Mouse (Mus musculus): ENCODE data around the gene Edc4. TPM values are rescaled to one million over a fixed set of nuclear protein-coding genes. Genes with fewer than 3 reads are reported as not detected.

The Edc4 gene
- total RNA-seq, 2 experiments from 2014 or later = 59.5 to 63.9 TPM

- no peak for DNase-seq (ENCODE audit: low spot score in 2 of 2)
Observed at GRCm38 (mm10) chr8:105866364-105867029, 14.2 kb upstream of the Edc4 start.

DNA sequence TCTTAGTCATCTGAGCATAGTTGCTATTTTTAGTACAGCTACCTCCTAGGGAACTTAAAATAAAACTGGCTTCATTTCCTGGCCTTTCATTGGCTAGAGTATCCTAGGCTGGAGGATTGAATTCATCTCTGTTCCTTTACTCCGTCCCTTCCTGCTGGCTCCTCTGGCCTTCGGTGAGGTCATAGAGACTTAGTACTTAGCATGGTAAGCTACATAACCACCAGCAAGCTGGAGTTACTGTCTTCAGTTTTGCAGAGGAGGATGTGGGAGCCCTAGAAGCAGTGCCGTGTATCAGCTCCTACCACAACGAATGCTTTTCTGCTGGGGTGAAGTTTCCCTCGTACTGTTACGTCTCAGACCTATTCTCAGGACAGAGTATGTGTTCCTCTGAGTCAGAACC lies 6.4 kb upstream of the Edc4 start:
- no peak for DNase-seq (ENCODE audit: low spot score in 2 of 2)

- DNase-seq (ENCODE audit: low spot score in 2 of 2) = peak; percentile 40 to 52
Observed at GRCm38 (mm10) chr8:105889756-105890465, 9.2 kb downstream of the Edc4 start.

GRCm38 (mm10) chr8:105890870-105891269 lies 10.2 kb downstream of the Edc4 start:
- peak; percentile 80 for DNase-seq (ENCODE audit: low spot score in 2 of 2)

GRCm38 (mm10) chr8:105892432-105892831 lies 11.8 kb downstream of the Edc4 start:
- DNase-seq (ENCODE audit: low spot score in 2 of 2) = peak in 1 of 2 experiments; percentile 42

GRCm38 (mm10) chr8:105893339-105893738 lies 12.7 kb downstream of the Edc4 start, which contains the start of gene Nrn1l:
Gene Nrn1l (plus strand): TSS chr8:105893567.
- peak; percentile 76 to 82 for DNase-seq (ENCODE audit: low spot score in 2 of 2)

GRCm38 (mm10) chr8:105897801-105898480 lies 17.3 kb downstream of the Edc4 start:
- no peak for DNase-seq (ENCODE audit: low spot score in 2 of 2)

- peak; percentile 92 to 96 for DNase-seq (ENCODE audit: low spot score in 2 of 2)
Observed at GRCm38 (mm10) chr8:105900180-105900940, 19.7 kb downstream of the Edc4 start, which contains the start of gene Pskh1. Gene Pskh1 (plus strand): TSS chr8:105900441.

GRCm38 (mm10) chr8:105900941-105901616 lies 20.4 kb downstream of the Edc4 start:
- DNase-seq (ENCODE audit: low spot score in 2 of 2) = no peak

DNA sequence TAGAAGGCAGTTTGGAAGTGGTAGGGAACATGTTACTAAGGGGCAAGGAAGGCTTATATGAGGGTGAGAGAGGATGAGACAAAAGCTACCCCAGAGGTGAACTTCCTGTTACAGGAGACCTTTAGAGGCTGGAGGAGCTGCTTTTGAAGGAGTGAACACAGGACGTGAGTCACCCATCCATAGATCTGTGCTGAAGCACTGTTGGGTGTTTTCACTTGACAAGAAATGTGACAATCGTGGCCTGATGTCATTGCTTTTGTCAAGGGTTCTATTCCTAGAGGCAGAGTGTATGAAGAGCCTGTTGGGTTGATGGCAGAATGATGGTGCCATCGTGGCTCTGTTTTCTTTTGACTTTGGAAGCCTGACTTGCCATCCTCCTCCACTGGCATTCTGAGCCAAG lies 38.7 kb downstream of the Edc4 start:
- DNase-seq (ENCODE audit: low spot score in 2 of 2) = no peak

- DNase-seq (ENCODE audit: low spot score in 2 of 2) = no peak
Observed at GRCm38 (mm10) chr8:105925123-105925522, 44.4 kb downstream of the Edc4 start.

GRCm38 (mm10) chr8:105930602-105931001 lies 49.9 kb downstream of the Edc4 start:
- DNase-seq (ENCODE audit: low spot score in 2 of 2) = peak; percentile 94 to 95

DNA sequence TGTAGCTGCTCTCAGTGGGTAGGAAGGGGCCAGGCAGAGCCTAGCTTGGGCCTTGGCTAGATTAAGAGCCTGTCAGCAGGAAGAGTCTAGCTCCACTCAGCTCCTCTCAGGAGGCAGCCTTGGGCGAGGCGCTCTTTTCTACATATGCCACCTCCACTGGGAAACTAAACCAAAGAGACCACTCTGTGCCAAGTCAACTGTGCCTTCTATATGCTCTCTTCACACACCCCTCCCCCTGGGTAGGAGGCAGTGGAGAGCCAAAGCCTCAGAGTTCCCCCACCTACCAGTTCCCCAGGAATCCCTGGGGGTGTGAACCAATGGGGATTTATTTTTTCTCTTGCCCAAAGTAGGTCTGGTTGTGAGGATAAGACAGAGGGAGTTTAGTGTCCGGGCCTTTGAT lies 50.6 kb downstream of the Edc4 start:
- DNase-seq (ENCODE audit: low spot score in 2 of 2) = no peak

DNA sequence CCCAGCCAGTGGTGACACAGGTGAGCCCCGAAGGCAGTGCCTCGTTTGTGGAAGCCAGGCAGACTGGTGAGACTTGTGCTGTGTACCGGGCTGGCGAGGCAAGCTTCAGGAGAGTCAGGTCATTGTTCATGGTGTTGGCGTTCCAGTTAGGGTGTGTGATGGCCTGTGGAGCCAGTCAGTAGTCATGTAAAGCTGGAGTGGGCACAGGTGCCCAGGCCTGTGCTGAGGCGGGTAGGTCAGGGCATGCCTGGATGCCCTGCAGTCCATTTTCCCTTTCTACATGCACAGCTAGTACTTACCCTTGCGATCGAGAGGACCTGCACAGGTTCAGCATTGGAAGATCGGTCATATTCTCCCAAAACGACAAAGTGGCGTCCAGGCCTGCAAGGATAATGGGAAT lies 51.8 kb downstream of the Edc4 start:
- DNase-seq (ENCODE audit: low spot score in 2 of 2) = no peak

DNA sequence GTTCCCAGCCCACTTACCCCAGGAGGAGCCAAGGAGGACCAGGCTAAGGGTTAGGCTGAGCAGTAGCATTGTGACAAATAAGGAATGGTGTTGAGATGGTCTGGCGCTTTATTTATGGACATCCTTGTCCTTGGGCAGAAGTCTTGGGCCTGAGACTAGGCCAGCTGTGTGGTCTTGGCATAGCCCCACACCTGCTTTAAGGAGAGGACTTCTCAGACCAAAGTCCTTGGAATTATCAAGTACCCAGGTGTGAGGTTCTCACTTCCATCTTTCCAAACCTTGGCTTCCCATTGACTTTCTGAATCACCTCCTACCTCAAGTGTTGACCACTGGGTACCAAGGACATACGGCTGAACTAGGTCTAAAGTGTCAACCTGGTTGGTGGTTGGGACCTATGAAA lies 53.1 kb downstream of the Edc4 start, which contains the start of gene Ctrl:
Gene Ctrl (minus strand): TSS at position 101 of the 400 bp plus-strand sequence.
- no peak for DNase-seq (ENCODE audit: low spot score in 2 of 2)

DNA sequence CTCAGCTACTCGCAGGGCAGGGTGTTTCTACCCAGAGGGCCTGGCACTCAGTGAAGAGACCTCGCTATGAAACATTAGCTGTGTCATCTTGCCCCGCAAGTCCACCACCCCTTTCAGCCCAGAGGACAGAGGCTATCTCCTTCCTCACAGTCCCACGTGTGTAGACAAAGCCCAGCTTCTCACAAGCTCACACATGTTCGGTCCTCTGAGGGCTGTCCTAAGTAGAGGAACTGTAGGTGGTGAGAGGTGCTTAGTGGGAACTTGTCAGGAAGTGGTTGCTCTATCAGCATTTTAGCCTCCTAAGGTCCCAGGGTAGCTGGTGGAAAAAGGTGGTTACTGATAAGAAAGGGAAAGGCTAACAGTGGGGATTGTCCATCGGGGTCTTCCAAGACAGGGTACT lies 54.4 kb downstream of the Edc4 start:
- no peak for DNase-seq (ENCODE audit: low spot score in 2 of 2)

DNA sequence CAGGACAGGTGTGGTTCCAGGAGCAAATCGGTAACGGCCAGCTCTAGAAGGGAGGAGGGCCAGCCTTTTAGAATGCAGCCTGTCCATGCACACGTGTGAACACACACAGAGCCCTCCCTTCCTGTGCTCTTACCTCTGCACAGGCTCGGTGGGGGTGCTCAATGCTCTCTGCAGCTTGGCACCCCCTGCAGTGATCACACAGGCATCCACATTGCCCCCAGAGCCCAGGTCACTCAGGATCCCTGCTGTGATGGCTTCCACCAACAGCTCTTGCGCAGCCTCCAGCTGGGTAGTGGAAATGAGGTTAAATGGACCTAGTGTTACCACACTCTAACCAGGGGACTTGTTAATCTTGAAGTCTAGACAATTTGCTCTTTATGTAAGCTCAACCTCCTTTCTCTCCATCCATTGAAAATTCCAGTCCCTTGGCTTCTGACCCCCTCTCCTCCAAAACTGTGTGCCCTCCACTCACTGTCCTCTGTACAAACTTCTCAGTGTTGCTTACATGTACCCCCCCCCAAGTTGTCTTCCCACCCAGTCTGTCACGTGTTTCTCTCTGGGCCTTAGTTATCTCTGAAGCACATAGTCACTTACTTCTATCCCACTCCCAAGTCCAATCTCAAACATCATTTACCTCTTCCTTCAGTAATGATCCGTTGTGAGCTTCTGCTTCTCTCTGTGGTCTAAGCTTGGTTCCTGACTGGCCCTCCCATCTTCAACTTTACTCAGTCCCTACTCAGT lies 55.4 kb downstream of the Edc4 start:
- no peak for DNase-seq (ENCODE audit: low spot score in 2 of 2)

DNA sequence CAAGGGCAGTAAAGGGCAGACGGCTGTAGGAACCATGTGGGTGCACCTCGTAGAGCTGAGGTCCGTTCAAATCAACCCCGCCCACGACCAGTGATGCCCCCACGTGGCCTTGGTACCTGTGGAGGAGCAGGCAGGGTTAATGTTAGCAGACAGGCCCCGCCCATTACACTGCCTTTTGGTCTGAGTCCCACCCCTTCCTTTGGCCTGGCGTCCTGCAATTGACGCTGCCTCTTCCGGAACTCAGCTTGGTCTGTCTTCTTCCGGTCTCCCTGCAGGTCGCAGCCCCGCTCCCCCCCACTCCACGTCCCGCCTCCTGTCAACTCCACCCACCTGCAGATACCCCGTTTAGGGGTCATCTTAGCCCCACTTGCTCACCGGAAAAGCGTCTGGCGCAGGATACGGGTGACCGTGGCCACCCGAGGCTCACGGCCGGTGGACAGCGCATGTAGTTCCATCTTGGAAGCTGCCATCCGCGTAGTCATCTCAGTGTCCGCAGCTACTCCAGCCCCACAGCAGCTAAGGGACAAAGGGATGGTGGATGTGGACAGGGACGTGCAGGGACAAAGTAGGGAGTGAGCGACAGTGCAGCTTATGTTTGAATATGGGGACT lies 56.3 kb downstream of the Edc4 start:
- DNase-seq (ENCODE audit: low spot score in 2 of 2) = peak; percentile 75 to 88

- DNase-seq (ENCODE audit: low spot score in 2 of 2) = peak; percentile 48 to 59
Observed at GRCm38 (mm10) chr8:105937496-105938305, 57.0 kb downstream of the Edc4 start.
